Mouse (Mus musculus) embryo, embryonic 11 days (tissue): ENCODE measurements around the gene Pnkp.

Source experiments
- DNase-seq: peaks from one replicate; pipeline ENCODE4 v3.0.0-alpha.2; 2015

Gene Pnkp

GRCm38 (mm10) chr7:44832763-44833162, 24.2 kb upstream of the Pnkp start:
- no peak for DNase-seq

GRCm38 (mm10) chr7:44835373-44836015, 21.4 kb upstream of the Pnkp start:
- no peak for DNase-seq

GRCm38 (mm10) chr7:44836016-44836404, 20.9 kb upstream of the Pnkp start:
- DNase-seq = no peak

GRCm38 (mm10) chr7:44836423-44837053, 20.4 kb upstream of the Pnkp start:
- no peak for DNase-seq

GRCm38 (mm10) chr7:44838073-44838472, 18.9 kb upstream of the Pnkp start:
- no peak for DNase-seq

GRCm38 (mm10) chr7:44839171-44839490, 17.8 kb upstream of the Pnkp start:
- no peak for DNase-seq

GRCm38 (mm10) chr7:44839491-44840191, 17.3 kb upstream of the Pnkp start:
- peak; percentile 62 for DNase-seq

GRCm38 (mm10) chr7:44840426-44840825, 16.5 kb upstream of the Pnkp start:
- DNase-seq = no peak

- no peak for DNase-seq
Observed at GRCm38 (mm10) chr7:44841825-44842463, 15.0 kb upstream of the Pnkp start.

GRCm38 (mm10) chr7:44845006-44845405, 11.9 kb upstream of the Pnkp start:
- DNase-seq = no peak

GRCm38 (mm10) chr7:44846804-44847203, 10.1 kb upstream of the Pnkp start:
- DNase-seq = no peak

- DNase-seq = no peak
Observed at GRCm38 (mm10) chr7:44847772-44848171, 9.2 kb upstream of the Pnkp start.

GRCm38 (mm10) chr7:44848561-44849415, 8.2 kb upstream of the Pnkp start, which contains the start of the genes Akt1s1 and Tbc1d17:
TSS of gene Akt1s1 (plus strand) at chr7:44848991.
TSS of gene Tbc1d17 (minus strand) at chr7:44849079.
- DNase-seq = peak; percentile 97

GRCm38 (mm10) chr7:44849416-44850111, 7.4 kb upstream of the Pnkp start:
- peak; percentile 95 for DNase-seq

- peak; percentile 93 for DNase-seq
Observed at GRCm38 (mm10) chr7:44850146-44850545, 6.8 kb upstream of the Pnkp start.

GRCm38 (mm10) chr7:44850789-44851624, 5.9 kb upstream of the Pnkp start:
- DNase-seq = no peak

- no peak for DNase-seq
Observed at GRCm38 (mm10) chr7:44851625-44852234, 5.2 kb upstream of the Pnkp start.

- no peak for DNase-seq
Observed at GRCm38 (mm10) chr7:44852259-44853027, 4.5 kb upstream of the Pnkp start.

- DNase-seq = no peak
Observed at GRCm38 (mm10) chr7:44853065-44853464, 3.9 kb upstream of the Pnkp start.
